Mouse (Mus musculus) gastrocnemius, adult 8-10 months (tissue): Measurements from ENCODE around the gene Gsc2. TPM values are rescaled to one million over a fixed set of nuclear protein-coding genes. Genes with fewer than 3 reads are reported as not detected.

ENCODE experiments used
- DNase-seq, 2 experiments: peaks; one replicate each; pipeline ENCODE4 v3.0.0; 2022; ENCODE audit warnings: low spot score in 2 of 2
- total RNA-seq, 4 experiments: library from RNA; stranded (reverse); gene quantifications; 2 replicates each; pipeline ENCODE4 v1.2.4; 2022

Gsc2 gene
- total RNA-seq, 4 experiments from 2014 or later: not detected

DNA sequence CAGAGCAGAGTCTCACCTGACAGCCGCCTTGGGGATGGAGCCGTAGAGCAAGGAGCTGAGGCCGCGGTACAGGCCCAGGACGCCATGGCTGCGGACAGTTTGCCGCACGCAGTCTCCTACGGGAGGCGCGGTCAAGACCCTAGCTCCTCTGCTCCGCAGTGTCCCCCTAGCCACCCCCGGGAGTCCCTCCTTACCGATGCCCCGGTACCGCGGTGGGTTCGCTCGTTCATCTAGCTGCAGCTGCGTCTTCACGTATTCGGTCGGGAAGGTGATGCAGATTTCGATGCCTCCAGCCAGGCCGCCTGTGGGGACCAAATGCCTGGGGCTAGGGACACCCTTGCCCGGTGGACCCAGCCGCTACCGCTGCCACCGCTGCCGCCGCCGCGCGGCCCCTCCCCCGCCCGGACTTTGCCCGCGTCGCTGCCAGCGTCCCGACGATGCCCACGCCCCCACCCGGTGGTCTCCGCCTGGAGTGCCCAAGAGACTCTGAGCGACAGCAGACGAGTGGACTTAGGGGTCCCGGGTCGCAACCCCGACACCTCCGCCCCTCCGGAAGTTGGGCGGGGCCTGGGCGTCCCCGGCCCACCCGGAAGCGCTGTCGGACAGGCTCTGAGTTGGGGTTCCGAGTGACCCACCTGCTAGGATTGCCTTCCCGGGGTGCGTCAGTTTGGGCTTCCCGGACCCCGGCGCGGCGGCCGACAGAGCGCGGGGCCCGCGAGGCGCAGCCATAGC lies 12.7 kb upstream of the Gsc2 start:
- no peak for DNase-seq

GRCm38 (mm10) chr16:17922163-17922538 lies 7.3 kb upstream of the Gsc2 start:
- no peak for DNase-seq

GRCm38 (mm10) chr16:17921325-17922162 lies 6.7 kb upstream of the Gsc2 start:
- DNase-seq: peak; percentile 88 to 94

DNA sequence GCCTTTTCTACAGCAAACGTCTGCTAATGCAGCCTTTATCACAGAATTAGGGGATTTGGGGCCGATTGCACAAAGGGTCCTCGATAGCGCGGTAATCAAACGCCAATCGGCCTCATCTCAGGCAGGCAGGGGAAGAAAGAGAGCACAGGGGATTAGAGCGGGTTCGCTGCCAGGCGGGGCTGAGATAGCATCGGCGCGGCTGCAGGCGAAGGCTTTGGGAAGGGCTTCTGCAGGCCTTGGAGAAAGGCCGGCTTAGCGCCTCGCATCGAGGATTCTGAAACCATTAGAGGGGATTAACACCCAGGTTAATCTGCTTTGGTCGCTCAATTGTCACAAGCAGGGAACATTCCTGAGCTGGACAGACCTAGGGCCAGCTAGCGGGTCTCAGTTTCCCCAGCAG lies 5.7 kb upstream of the Gsc2 start:
- DNase-seq: no peak

- DNase-seq: peak; percentile 80 to 87
Observed at GRCm38 (mm10) chr16:17911052-17911595, 3.7 kb downstream of the Gsc2 start, which contains the start of gene Ess2. TSS of gene Ess2 (minus strand) at chr16:17911348.

GRCm38 (mm10) chr16:17898462-17898861 lies 16.4 kb downstream of the Gsc2 start, which contains the start of the genes Dgcr2 and Tssk2:
TSS of gene Dgcr2 (minus strand) at chr16:17898562.
TSS of gene Tssk2 (plus strand) at chr16:17898637.
- DNase-seq: no peak

- DNase-seq: no peak
Observed at GRCm38 (mm10) chr16:17896091-17896490, 18.8 kb downstream of the Gsc2 start.

- DNase-seq: no peak
Observed at GRCm38 (mm10) chr16:17893923-17894322, 20.9 kb downstream of the Gsc2 start, which contains the start of gene Tssk1. TSS of gene Tssk1 (plus strand) at chr16:17894223.

DNA sequence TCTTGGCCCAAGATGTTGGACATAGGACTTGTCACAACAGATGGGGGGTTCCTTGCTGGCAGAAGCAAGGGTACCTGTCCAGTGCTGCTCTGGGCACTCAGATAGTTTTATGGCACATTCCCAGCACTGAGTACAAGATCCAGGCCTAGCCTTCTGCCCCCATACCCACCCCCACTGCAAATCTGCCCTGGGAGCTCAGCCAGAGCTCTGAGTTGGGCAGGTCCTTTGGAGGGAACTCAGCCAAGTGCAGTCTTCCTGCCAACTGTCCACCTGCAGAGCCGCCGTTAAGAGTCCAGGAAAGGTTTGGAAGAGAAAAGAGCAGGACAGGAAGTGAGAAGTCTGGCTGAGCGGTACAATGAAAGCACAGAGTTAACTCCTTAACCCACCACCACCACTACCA lies 22.3 kb downstream of the Gsc2 start:
- no peak for DNase-seq

DNA sequence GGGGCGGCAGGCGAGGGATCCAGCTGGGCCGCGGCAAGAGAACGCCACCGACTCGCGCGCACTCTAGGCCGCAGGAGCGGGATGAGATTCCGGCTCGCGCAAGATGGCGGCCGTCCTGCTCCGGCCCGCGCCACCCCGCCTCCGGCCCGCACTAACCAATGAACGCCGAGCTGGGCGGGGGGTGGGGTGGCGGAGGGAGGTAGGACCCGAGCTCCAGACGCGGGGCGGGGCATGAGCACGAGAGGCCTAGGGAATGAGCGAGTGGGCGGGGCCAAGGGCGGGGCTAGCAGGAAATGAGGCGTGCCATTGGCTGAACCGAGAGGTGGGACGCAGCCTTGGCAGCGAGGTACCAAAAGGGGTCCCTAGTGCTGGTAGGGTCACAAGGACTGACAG lies 23.3 kb downstream of the Gsc2 start, which contains the start of gene Gm20518:
TSS of gene Gm20518 (minus strand) at position 105 of the 393 bp plus-strand sequence.
- DNase-seq: peak; percentile 99

DNA sequence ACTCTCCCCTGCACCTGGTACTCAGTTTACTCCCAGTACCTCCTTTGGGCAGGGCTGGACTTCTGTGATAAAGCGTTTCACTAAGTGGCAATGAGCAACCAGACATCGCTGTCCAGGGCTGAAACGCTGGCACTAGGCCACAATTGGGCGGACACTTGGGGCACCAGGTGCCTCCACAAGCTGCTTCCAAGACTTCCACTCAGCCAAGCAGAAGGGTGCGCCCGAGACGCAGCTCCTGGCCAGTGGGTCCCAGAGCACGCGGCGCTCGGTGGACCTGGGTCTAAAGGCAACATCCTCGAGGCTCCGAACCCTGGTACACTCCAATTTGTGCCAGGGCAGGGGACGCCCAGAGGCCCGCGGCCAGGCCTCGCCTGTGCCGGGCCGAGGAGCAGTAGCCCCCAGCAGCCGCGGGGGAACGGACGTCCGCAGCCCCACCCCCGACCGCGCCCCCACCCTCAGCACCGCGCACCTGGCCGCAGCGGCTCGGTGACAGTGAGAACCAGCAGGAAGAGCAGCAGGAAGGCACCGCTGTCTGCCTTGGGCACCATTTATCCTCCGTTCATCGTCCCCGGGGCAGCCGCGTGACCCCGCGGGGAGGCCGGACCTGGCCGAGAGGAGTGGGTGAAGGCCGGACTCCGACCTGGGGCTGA lies 23.8 kb downstream of the Gsc2 start:
- peak; percentile 61 to 80 for DNase-seq

- no peak for DNase-seq
Observed at GRCm38 (mm10) chr16:17890342-17890727, 24.5 kb downstream of the Gsc2 start.

DNA sequence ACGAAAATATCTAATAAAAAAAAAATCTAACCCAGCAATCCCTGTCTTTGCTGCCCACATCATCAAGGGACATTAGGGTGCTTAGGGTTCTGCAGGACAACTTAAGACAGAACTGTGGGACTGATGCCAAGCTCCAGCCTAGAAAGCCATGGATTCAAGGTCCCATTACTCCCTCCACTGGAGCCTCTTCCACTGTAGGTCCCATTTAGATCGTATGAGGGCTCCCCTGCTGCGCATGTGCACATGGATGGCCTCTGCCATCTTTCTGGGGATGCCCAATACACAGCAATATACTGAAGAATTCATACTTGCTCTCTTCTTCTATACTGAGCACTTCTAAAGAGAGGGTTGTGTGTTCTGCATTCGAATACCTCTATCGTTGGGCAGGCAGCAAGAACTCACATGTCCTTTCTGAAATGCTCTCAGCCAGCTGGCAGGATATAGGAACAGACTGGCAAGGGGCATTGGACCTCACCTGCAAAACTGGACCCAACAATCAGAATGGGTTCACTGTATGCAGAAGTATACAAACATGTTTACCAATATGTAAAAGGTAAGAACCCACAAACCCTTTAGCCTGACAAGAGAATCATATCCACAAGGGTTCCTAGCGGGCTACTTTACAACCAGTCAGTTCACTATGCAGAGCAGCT lies 25.0 kb downstream of the Gsc2 start:
- no peak for DNase-seq

DNA sequence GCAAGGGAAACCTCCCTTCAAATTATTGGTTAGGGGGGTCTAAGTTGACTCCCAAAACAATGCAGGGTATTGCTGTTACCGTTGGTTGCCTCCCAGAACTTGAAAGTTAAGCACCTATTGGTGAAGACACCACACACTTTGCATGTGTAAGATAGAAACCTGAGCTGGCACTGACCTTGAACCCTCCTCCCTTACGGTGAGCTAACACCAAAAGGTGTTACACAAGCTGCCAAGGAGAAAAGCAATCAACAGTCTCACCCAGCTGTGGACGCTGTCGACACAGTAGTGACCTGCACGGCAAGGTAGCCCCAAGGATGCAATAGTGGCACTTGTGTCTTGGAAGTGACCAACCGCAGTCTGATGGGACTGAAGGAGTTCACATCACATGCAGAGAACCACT lies 30.7 kb downstream of the Gsc2 start:
- DNase-seq: no peak

GRCm38 (mm10) chr16:17882196-17882595 lies 32.7 kb downstream of the Gsc2 start:
- DNase-seq: no peak

GRCm38 (mm10) chr16:17879571-17879970 lies 35.3 kb downstream of the Gsc2 start:
- no peak for DNase-seq

DNA sequence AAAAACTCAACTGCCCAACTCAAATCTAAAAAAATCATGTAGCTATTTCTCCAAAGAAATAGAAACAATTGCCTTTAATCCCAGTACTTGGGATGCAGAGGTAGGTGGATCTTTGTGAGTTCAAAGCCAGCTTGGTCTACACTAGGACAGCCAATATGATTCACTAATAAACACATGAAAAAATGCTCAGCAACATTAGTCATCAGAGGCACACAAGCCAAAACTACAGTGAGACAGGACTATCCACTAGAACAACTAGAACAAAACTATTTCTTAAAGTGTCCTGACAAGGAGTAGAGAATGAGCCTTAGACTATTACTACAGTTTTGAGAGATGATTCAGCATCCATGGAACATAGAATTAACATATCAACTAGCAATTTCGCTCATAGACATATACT lies 38.8 kb downstream of the Gsc2 start:
- no peak for DNase-seq

GRCm38 (mm10) chr16:17875174-17875573 lies 39.7 kb downstream of the Gsc2 start:
- DNase-seq: no peak

DNA sequence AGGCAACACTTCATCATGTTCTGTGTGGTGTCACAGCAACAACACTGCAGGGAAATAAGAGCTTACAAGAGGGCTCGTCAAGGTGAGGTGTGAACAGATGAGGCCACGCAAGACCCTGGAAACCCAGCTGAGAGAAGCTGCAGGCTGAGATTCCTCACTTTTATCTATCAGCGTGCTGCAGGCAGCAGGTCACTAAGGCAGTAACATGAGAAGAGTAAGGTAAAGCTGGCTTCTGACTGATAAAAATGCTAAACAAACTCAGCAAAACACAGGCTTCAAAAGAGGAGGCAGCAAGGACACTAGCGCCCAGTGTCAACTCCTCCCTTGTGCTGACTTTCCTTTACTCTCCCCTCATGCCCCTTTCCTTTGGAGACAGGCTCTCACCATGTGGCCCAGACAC lies 41.9 kb downstream of the Gsc2 start:
- DNase-seq: no peak

GRCm38 (mm10) chr16:17871248-17871647 lies 43.6 kb downstream of the Gsc2 start:
- no peak for DNase-seq

- DNase-seq: no peak
Observed at GRCm38 (mm10) chr16:17865770-17866169, 49.1 kb downstream of the Gsc2 start.
